Mouse (Mus musculus): ENCODE results near the gene Ywhag. TPM values are rescaled to one million over a fixed set of nuclear protein-coding genes. Genes with fewer than 3 reads are reported as not detected.

The Ywhag gene
- polyA plus RNA-seq (2014; fragmentation: Nextera tagmentation; extraction: Ambion mirVana): 72.5 and 84.8 TPM in 2 replicates

DNA sequence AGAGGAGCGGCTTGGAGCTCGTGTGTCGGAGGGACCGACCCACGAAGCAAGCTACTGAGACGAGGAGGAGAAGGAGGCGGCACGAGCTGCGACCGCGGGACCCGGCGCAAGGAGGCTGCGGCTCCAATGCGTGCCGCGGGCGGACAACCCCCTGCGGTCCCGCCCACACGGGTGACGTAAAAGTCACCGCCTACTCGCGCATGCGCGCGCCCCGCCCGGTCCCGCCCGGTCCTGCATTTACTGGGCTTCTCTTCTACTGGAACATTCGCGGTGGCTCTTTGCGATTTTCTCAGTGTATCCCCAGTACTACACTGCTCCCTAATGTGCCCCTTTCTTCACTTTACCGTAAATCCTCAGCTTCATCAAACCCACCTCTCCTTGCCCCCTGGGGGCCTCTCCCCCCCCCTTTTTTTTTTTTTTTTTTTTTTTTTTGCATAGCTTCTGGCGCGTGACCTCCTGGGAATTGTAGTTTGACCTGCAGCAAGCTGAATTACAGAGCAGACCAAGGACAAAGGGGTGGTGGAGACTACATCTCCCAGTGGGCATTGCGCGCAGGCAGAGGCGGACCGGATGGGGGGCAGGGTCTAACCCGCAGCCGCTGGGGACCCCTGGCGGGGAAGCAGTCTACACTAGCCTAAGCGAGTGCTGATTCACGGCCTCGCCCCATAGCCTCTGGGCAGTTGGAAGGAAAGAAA, at the start of gene Ywhag:
Gene Ywhag, minus strand, starts transcription at position 136 of the 695 bp plus-strand sequence.
- under 1% methylated on average over 45 of the region's 48 CpGs for WGBS
- Histone ChIP-seq H3K4me1 (ENCODE audit: control insufficient read depth in 2 of 2, insufficient read depth in 2 of 2, low read length in 2 of 2) (peaks cover 8 to 23% of the 10 kb centered on the region in 2 experiments), H3K9ac (ENCODE audit: low read length) (peak within 1 kb of the TSS; percentile 93), H3K4me3 (ENCODE audit: control insufficient read depth in 1 of 2, insufficient read depth in 1 of 2, low read depth in 1 of 2, low read length in 2 of 2) (peak within 1 kb of the TSS; percentile 72 to 86), H3K4me2 (ENCODE audit: low read length) (peak within 1 kb of the TSS; percentile 70), H3K27ac (replicated peaks in 1 of 2; ENCODE audit: control insufficient read depth in 1 of 2, insufficient read depth in 1 of 2, low read depth in 2 of 2, low read length in 2 of 2) (peak within 1 kb of the TSS; percentile 95 to 96), H3K27me3 (ENCODE audit: control insufficient read depth, insufficient read depth, low read length) (no peaks in the 10 kb centered on the region), H3K9me3 (ENCODE audit: control insufficient read depth, low read length) (no peaks in the 10 kb centered on the region), H3K36me3 (ENCODE audit: control insufficient read depth, insufficient read depth, low read length) (peaks cover 29% of the 10 kb centered on the region)
- ATAC-seq (ENCODE audit: insufficient number of reproducible peaks, insufficient read depth, low FRiP score, low read depth): peak; percentile 97

DNA sequence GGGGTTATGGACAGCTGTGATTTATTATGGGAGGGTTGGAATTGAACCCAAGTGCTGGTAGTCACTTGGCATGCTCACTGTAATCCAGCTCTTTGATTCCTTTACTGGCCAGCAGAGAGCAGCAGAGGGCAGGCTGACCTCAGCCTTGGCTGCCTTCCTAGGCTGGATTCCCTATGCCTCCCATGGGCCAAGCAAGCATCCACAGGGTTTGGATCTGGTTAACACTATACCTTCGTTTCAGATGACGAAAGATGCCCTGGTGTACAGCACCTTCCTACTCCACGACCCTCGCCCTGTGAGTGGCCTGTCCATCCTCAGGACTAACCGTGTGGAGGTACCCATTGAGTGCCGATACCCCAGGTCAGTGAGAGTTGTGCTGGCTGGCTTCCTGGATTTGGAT, 48.0 kb upstream of the Ywhag start:
- H3K4me1 ChIP-seq (ENCODE audit: control insufficient read depth in 2 of 2, insufficient read depth in 2 of 2, low read length in 2 of 2): no peaks in the 10 kb centered on the region
- no peaks in the 10 kb centered on the region for H3K9me3 ChIP-seq (ENCODE audit: control insufficient read depth, low read length)
- H3K27ac ChIP-seq (replicated peaks in 1 of 2; ENCODE audit: control insufficient read depth in 1 of 2, insufficient read depth in 1 of 2, low read depth in 2 of 2, low read length in 2 of 2): no peak overlapping the region
- H3K9ac ChIP-seq (ENCODE audit: low read length): no peak overlapping the region
- 40% methylated on average over 6 of the region's 6 CpGs for WGBS
- H3K4me2 ChIP-seq (ENCODE audit: low read length): no peak overlapping the region
- ATAC-seq (ENCODE audit: insufficient number of reproducible peaks, insufficient read depth, low FRiP score, low read depth): peak; percentile 55; the same call in 1 of the 2 replicates
- H3K27me3 ChIP-seq (ENCODE audit: control insufficient read depth, insufficient read depth, low read length): no peaks in the 10 kb centered on the region
- no peak overlapping the region for H3K4me3 ChIP-seq (ENCODE audit: control insufficient read depth in 1 of 2, insufficient read depth in 1 of 2, low read depth in 1 of 2, low read length in 2 of 2)
- no peaks in the 10 kb centered on the region for H3K36me3 ChIP-seq (ENCODE audit: control insufficient read depth, insufficient read depth, low read length)

DNA sequence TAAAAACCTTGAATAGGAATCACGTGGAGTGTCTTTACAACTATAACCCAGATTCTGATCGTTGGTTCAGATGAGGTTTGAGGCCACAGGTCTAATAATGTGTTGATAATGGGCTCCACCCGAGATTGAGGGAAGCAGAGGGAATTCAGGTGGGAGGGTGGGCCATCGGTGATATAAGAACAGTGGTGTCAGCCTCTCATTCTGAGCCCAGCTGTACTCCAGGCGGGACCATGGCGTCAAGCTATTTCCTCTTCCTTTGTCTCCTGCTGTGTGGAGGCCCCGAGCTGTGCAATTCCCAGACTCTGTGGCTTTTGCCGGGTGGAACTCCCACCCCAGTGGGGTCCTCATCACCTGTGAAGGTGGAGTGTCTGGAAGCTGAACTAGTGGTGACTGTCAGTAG, 45.5 kb upstream of the Ywhag start, which contains the start of gene Zp3:
Gene Zp3, plus strand, starts transcription at position 196 of the 400 bp plus-strand sequence.
- Histone ChIP-seq H3K9me3 (ENCODE audit: control insufficient read depth, low read length) (no peaks in the 10 kb centered on the region), H3K27me3 (ENCODE audit: control insufficient read depth, insufficient read depth, low read length) (no peaks in the 10 kb centered on the region), H3K4me1 (ENCODE audit: control insufficient read depth in 2 of 2, insufficient read depth in 2 of 2, low read length in 2 of 2) (no peaks in the 10 kb centered on the region), H3K9ac (ENCODE audit: low read length) (no peak within 1 kb of the TSS), H3K27ac (replicated peaks in 1 of 2; ENCODE audit: control insufficient read depth in 1 of 2, insufficient read depth in 1 of 2, low read depth in 2 of 2, low read length in 2 of 2) (no peak within 1 kb of the TSS), H3K4me2 (ENCODE audit: low read length) (no peak within 1 kb of the TSS), H3K36me3 (ENCODE audit: control insufficient read depth, insufficient read depth, low read length) (no peaks in the 10 kb centered on the region), H3K4me3 (ENCODE audit: control insufficient read depth in 1 of 2, insufficient read depth in 1 of 2, low read depth in 1 of 2, low read length in 2 of 2) (no peak within 1 kb of the TSS)
- no peak for ATAC-seq (ENCODE audit: insufficient number of reproducible peaks, insufficient read depth, low FRiP score, low read depth)
- 63% methylated on average over 8 of the region's 8 CpGs for WGBS

DNA sequence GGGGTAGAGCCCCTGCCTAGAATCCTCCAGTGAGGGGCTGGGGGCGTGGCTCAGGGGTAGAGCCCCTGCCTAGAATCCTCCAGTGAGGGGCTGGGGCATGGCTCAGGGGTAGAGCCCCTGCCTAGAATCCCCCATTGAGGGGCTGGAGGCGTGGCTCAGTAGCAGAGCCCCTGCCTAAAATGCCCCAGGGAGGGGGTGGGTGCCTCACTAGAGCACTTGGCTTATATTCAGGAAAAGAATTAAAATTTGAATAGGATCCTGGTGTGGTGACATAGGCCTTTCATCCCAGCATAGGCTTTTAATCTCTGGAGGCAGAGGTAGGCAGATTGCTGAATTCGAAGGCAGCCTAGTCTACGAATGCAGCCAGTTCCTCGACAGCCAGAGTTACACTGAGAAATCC, 45.0 kb upstream of the Ywhag start:
- Histone ChIP-seq H3K9me3 (ENCODE audit: control insufficient read depth, low read length) (no peaks in the 10 kb centered on the region), H3K4me1 (ENCODE audit: control insufficient read depth in 2 of 2, insufficient read depth in 2 of 2, low read length in 2 of 2) (no peaks in the 10 kb centered on the region), H3K4me3 (ENCODE audit: control insufficient read depth in 1 of 2, insufficient read depth in 1 of 2, low read depth in 1 of 2, low read length in 2 of 2) (no peak overlapping the region), H3K27ac (replicated peaks in 1 of 2; ENCODE audit: control insufficient read depth in 1 of 2, insufficient read depth in 1 of 2, low read depth in 2 of 2, low read length in 2 of 2) (no peak overlapping the region), H3K36me3 (ENCODE audit: control insufficient read depth, insufficient read depth, low read length) (no peaks in the 10 kb centered on the region), H3K4me2 (ENCODE audit: low read length) (no peak overlapping the region), H3K9ac (ENCODE audit: low read length) (no peak overlapping the region), H3K27me3 (ENCODE audit: control insufficient read depth, insufficient read depth, low read length) (no peaks in the 10 kb centered on the region)
- ATAC-seq (ENCODE audit: insufficient number of reproducible peaks, insufficient read depth, low FRiP score, low read depth): no peak
- WGBS: 78% methylated on average over 5 of the region's 5 CpGs

DNA sequence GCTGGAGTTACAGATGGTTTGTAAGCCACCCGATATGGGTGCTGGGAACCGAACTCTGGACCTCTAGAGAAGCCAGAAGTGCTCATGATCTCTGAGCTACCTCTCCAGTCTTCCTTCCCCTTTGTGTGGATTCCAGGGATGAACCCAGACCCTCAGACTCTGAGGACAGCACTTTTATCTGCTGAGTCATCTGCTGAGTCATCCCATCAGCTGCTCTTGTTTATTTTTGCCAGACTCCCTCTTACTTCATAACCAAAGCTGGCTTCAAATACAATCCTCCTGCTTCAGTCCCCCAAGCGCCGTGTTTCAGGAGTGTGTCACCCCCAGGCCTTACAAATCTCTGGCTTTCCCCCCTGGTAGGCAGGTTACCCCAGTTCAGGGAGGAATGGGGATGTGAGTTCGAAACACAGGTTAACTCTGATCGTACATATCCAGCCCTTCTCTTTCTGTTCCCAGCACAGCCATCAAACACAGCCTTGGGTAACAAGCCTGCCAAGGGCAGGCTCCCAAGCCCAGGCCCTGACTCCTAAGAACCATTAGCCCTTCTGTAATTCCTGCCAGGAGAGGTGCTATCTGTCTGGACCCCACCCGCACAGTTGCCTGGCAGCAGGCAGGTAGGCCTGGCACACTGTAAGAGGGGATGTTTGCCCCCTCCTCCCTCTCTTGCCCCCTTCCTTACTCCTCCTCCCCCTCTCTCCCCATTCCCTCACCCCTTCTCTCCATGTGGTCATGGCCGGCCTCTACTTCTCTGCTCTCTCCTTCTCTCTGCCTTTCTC, 41.7 kb upstream of the Ywhag start:
- Histone ChIP-seq H3K9ac (ENCODE audit: low read length) (no peak overlapping the region), H3K27ac (replicated peaks in 1 of 2; ENCODE audit: control insufficient read depth in 1 of 2, insufficient read depth in 1 of 2, low read depth in 2 of 2, low read length in 2 of 2) (no peak overlapping the region), H3K4me1 (ENCODE audit: control insufficient read depth in 2 of 2, insufficient read depth in 2 of 2, low read length in 2 of 2) (no peaks in the 10 kb centered on the region), H3K4me2 (ENCODE audit: low read length) (no peak overlapping the region), H3K4me3 (ENCODE audit: control insufficient read depth in 1 of 2, insufficient read depth in 1 of 2, low read depth in 1 of 2, low read length in 2 of 2) (no peak overlapping the region), H3K36me3 (ENCODE audit: control insufficient read depth, insufficient read depth, low read length) (no peaks in the 10 kb centered on the region), H3K9me3 (ENCODE audit: control insufficient read depth, low read length) (no peaks in the 10 kb centered on the region), H3K27me3 (ENCODE audit: control insufficient read depth, insufficient read depth, low read length) (no peaks in the 10 kb centered on the region)
- WGBS: 90% methylated on average over 8 of the region's 8 CpGs
- ATAC-seq (ENCODE audit: insufficient number of reproducible peaks, insufficient read depth, low FRiP score, low read depth): no peak

DNA sequence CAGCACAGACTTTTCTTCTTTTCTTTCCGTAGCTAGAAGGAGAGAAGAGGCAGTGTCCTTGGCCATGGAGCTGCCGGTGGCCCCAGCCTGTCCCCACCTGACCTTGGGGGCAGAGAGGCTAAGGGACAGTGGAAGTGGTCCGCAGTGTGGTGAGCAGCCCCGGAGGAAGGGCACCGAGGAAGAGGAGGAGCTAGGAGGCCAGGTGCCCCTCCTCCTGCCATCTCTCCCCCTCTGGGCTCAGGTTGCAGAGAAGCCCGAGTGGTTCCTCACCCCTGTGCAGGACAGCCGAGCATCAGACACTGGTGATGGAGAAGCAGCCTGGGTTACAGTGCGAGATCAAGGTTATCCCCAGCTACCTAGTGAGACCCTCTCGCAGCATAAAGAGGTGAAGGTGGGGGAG, 39.9 kb upstream of the Ywhag start, which contains the start of gene Ssc4d:
Gene Ssc4d, minus strand, starts transcription at position 167 of the 400 bp plus-strand sequence.
- 22% methylated on average over 9 of the region's 9 CpGs for WGBS
- H3K4me3 ChIP-seq (ENCODE audit: control insufficient read depth in 1 of 2, insufficient read depth in 1 of 2, low read depth in 1 of 2, low read length in 2 of 2): no peak within 1 kb of the TSS
- no peak within 1 kb of the TSS for H3K27ac ChIP-seq (replicated peaks in 1 of 2; ENCODE audit: control insufficient read depth in 1 of 2, insufficient read depth in 1 of 2, low read depth in 2 of 2, low read length in 2 of 2)
- ATAC-seq (ENCODE audit: insufficient number of reproducible peaks, insufficient read depth, low FRiP score, low read depth): no peak
- no peak within 1 kb of the TSS for H3K4me2 ChIP-seq (ENCODE audit: low read length)
- H3K4me1 ChIP-seq (ENCODE audit: control insufficient read depth in 2 of 2, insufficient read depth in 2 of 2, low read length in 2 of 2): no peaks in the 10 kb centered on the region
- H3K36me3 ChIP-seq (ENCODE audit: control insufficient read depth, insufficient read depth, low read length): no peaks in the 10 kb centered on the region
- H3K9me3 ChIP-seq (ENCODE audit: control insufficient read depth, low read length): no peaks in the 10 kb centered on the region
- H3K9ac ChIP-seq (ENCODE audit: low read length): no peak within 1 kb of the TSS
- H3K27me3 ChIP-seq (ENCODE audit: control insufficient read depth, insufficient read depth, low read length): no peaks in the 10 kb centered on the region

DNA sequence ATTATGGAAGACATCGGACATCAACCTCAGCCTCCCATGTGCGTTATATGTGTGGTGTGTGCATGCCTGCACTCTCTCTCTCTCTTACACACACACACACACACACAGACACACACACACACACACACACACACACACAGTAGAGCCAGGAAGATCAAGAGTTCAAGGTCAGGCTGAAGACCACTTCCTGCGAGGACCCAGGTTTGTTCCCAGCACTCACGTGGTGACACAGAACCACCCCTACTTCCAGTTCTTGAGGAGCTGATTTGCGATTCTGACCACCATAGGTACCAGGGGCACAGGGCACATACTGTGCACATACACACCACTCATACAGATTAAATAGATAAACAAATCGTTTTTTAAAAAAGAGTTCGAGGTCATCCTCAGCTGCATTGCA, 37.5 kb upstream of the Ywhag start:
- Histone ChIP-seq H3K4me1 (ENCODE audit: control insufficient read depth in 2 of 2, insufficient read depth in 2 of 2, low read length in 2 of 2) (no peaks in the 10 kb centered on the region), H3K27me3 (ENCODE audit: control insufficient read depth, insufficient read depth, low read length) (no peaks in the 10 kb centered on the region), H3K4me2 (ENCODE audit: low read length) (no peak overlapping the region), H3K36me3 (ENCODE audit: control insufficient read depth, insufficient read depth, low read length) (no peaks in the 10 kb centered on the region), H3K4me3 (ENCODE audit: control insufficient read depth in 1 of 2, insufficient read depth in 1 of 2, low read depth in 1 of 2, low read length in 2 of 2) (no peak overlapping the region), H3K27ac (replicated peaks in 1 of 2; ENCODE audit: control insufficient read depth in 1 of 2, insufficient read depth in 1 of 2, low read depth in 2 of 2, low read length in 2 of 2) (no peak overlapping the region), H3K9me3 (ENCODE audit: control insufficient read depth, low read length) (no peaks in the 10 kb centered on the region), H3K9ac (ENCODE audit: low read length) (no peak overlapping the region)
- no peak for ATAC-seq (ENCODE audit: insufficient number of reproducible peaks, insufficient read depth, low FRiP score, low read depth)
- 80% methylated on average over 7 of the region's 7 CpGs for WGBS
